Mouse (Mus musculus) small intestine, adult 2 months (tissue): ENCODE data around the gene Synpo2l.

Experiments used
- CTCF ChIP-seq: fragments of 200-500 bp; IDR thresholded peaks from 2 replicates; pipeline ENCODE4 v1.5.1; 2012; ENCODE audit warnings: low read depth, mild to moderate bottlenecking, control low read depth, inconsistent platforms, low read length, moderate library complexity, mixed read lengths; ENCODE audit not compliant: insufficient replicate concordance, insufficient read length; ENCODE audit errors: extremely low read depth
- POLR2A ChIP-seq: fragments of 200-500 bp; IDR thresholded peaks from 2 replicates; pipeline ENCODE4 v1.6.1; 2012; ENCODE audit warnings: low read depth, mild to moderate bottlenecking, control low read depth, inconsistent platforms, low read length, moderate library complexity

- no peak for TF ChIP-seq POLR2A
- TF ChIP-seq CTCF, result no peak
Measured at GRCm38 (mm10) chr14:20631253-20631652, 36.9 kb downstream of the Synpo2l start.
